Mouse (Mus musculus) brain, embryonic 14.5 days (tissue): ENCODE measurements at regions not wholly inside any gene's neighbourhood (a gene's known extent, or its start where the extent isn't known, plus 50 kb on each side); places are given as distances from the start of the nearest gene placed in this dataset.

Source experiments
- CTCF ChIP-seq: fragments of 200-500 bp; IDR thresholded peaks from 2 replicates; pipeline ENCODE4 v1.5.1; 2012; ENCODE audit warnings: inconsistent platforms, mild to moderate bottlenecking, moderate library complexity, borderline replicate concordance; ENCODE audit not compliant: insufficient read depth, insufficient read length; ENCODE audit errors: extremely low read depth
- POLR2A ChIP-seq: fragments of 200-500 bp; IDR thresholded peaks from 2 replicates; pipeline ENCODE4 v1.6.1; 2012; ENCODE audit warnings: mild to moderate bottlenecking, inconsistent platforms, borderline replicate concordance; ENCODE audit not compliant: poor library complexity, insufficient read depth, insufficient read length, severe bottlenecking; ENCODE audit errors: extremely low read depth

DNA sequence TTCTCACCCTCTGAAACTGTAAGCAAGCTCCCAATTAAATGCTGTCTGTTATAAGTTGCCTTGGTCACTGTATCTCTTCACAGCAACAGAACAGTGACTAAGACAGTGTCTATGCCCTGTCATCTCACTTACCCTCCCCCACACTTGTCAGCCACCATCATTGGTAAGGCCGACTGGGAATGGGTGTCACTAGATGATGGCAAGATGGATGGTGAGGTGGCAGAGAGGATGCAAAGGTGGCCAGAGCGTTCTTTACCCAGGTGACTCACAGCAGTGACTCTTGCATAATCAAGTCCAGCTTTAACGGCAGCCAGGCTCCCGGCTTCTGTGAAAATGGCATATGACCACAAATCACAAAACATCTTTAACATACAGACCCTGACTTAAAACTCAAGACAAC, 91.9 kb downstream of the Nufip1 start:
- TF ChIP-seq CTCF (no peak), POLR2A (no peak)
